Mouse (Mus musculus) neutrophil, adult 59 days (primary cell): ENCODE results near the gene Amy2a5. TPM values are rescaled to one million over a fixed set of nuclear protein-coding genes. Genes with fewer than 3 reads are reported as not detected.

Experiments
- total RNA-seq, 2 experiments: library from RNA; stranded (reverse); gene quantifications; 1 replicate in 1 of 2; 2 replicates in 1 of 2; pipeline ENCODE4 v1.2.4; 2023

The Amy2a5 gene
- total RNA-seq: not detected

GRCm38 (mm10) chr3:113258737-113259136 is at the start of gene Amy2a5:
TSS of gene Amy2a5 (minus strand) at chr3:113258837.

GRCm38 (mm10) chr3:113291349-113291748 is 32.7 kb upstream of the Amy2a5 start, which contains the start of gene Amy2a4:
TSS of gene Amy2a4 (minus strand) at chr3:113291449.

Other genes with a start within 250 kb of the Amy2a5 start
- gene Amy2a4, start 32.6 kb upstream of the Amy2a5 start, total RNA-seq: not detected
- not detected for gene Amy2a3, start 65.2 kb upstream of the Amy2a5 start, total RNA-seq
- not detected for gene Amy2a2, start 97.8 kb upstream of the Amy2a5 start, total RNA-seq